Mouse (Mus musculus) liver, embryonic 12.5 days (tissue): ENCODE data around the gene Chd3. TPM values are rescaled to one million over a fixed set of nuclear protein-coding genes. Genes with fewer than 3 reads are reported as not detected.

Experiments used
- ATAC-seq: fragments of 200-750 bp; cut with Nextera tagmentation; 2 replicates; pipeline ENCODE4 v1.8.0; 2017; ENCODE audit warnings: moderate number of reproducible peaks, mild to moderate bottlenecking, moderate library complexity
- H3K27ac ChIP-seq: fragments of 300-500 bp; sonication (generic); 2 replicates; pipeline ENCODE4 v1.5.1; 2016; ENCODE audit warnings: mild to moderate bottlenecking
- H3K27me3 ChIP-seq: fragments of 300-500 bp; sonication (generic); replicated peaks from 2 replicates; pipeline ENCODE4 v1.6.1; 2016; ENCODE audit warnings: mild to moderate bottlenecking, moderate library complexity
- H3K36me3 ChIP-seq: fragments of 300-500 bp; sonication (generic); 2 replicates; pipeline ENCODE4 v1.6.1; 2016; ENCODE audit warnings: mild to moderate bottlenecking, moderate library complexity
- H3K4me1 ChIP-seq: fragments of 300-500 bp; sonication (generic); 2 replicates; pipeline ENCODE4 v1.6.1; 2016
- H3K4me2 ChIP-seq: fragments of 300-500 bp; sonication (generic); 2 replicates; pipeline ENCODE4 v1.6.1; 2016; ENCODE audit warnings: mild to moderate bottlenecking, moderate library complexity
- H3K4me3 ChIP-seq: fragments of 300-500 bp; sonication (generic); 2 replicates; pipeline ENCODE4 v1.5.1; 2016; ENCODE audit warnings: mild to moderate bottlenecking, moderate library complexity
- H3K9ac ChIP-seq: fragments of 300-500 bp; sonication (generic); 2 replicates; pipeline ENCODE4 v1.6.1; 2016; ENCODE audit warnings: mild to moderate bottlenecking, moderate library complexity
- H3K9me3 ChIP-seq: fragments of 300-500 bp; sonication (generic); replicated peaks from 2 replicates; pipeline ENCODE4 v1.6.1; 2016; ENCODE audit warnings: mild to moderate bottlenecking, moderate library complexity
- WGBS: fragments of 180-500 bp; shearing (Covaris S2); methylation state at CpG from one replicate; pipeline ENCODE4 v1.1.7; 2016; ENCODE audit not compliant: insufficient replicate concordance; 5-methylcytosine and 5-hydroxymethylcytosine counted together
- polyA plus RNA-seq: library from polyadenylated mRNA; unstranded; fragments of >200 nt; fragmentation: Nextera tagmentation; extraction: Ambion mirVana; gene quantifications from 2 replicates; pipeline ENCODE4 v1.2.1, GENCODE M21; 2016

The Chd3 gene
- polyA plus RNA-seq, 1 experiment from 2014 or later = 4.7 TPM

GRCm38 (mm10) chr11:69334796-69335195 lies 34.4 kb downstream of the Chd3 start:
- H3K9ac ChIP-seq = no peak overlapping the region
- ATAC-seq = no peak
- H3K27me3 ChIP-seq = peaks cover 76% of the 10 kb centered on the region
- no peak overlapping the region for H3K27ac ChIP-seq
- no peak overlapping the region for H3K4me2 ChIP-seq
- no peaks in the 10 kb centered on the region for H3K9me3 ChIP-seq
- H3K4me1 ChIP-seq = peaks cover 40% of the 10 kb centered on the region
- no peak overlapping the region for H3K4me3 ChIP-seq
- H3K36me3 ChIP-seq = no peaks in the 10 kb centered on the region
- WGBS = 63% methylated on average over 4 of the region's 4 CpGs

- Histone ChIP-seq H3K4me2 (peak overlapping the region; percentile 19; the same call in 1 of the 2 replicates), H3K27me3 (peaks cover 76% of the 10 kb centered on the region), H3K9ac (no peak overlapping the region; the same call in 1 of the 2 replicates), H3K4me1 (peaks cover 40% of the 10 kb centered on the region), H3K9me3 (no peaks in the 10 kb centered on the region), H3K36me3 (no peaks in the 10 kb centered on the region), H3K27ac (no peak overlapping the region), H3K4me3 (no peak overlapping the region)
- 16% methylated on average over 3 of the region's 3 CpGs for WGBS
- ATAC-seq = peak; percentile 83
These were observed 35.3 kb downstream of the Chd3 start for GRCm38 (mm10) chr11:69333922-69334321.

- Histone ChIP-seq H3K4me3 (peak overlapping the region; percentile 57; the same call in 1 of the 2 replicates), H3K4me1 (peaks cover 40% of the 10 kb centered on the region), H3K27me3 (peaks cover 76% of the 10 kb centered on the region), H3K9ac (0 out of 2 replicates have a peak overlapping the region, but pooled peaks have one; percentile 37), H3K27ac (no peak overlapping the region), H3K9me3 (no peaks in the 10 kb centered on the region), H3K4me2 (peak overlapping the region; percentile 78), H3K36me3 (no peaks in the 10 kb centered on the region)
- ATAC-seq = no peak
- WGBS = 32% methylated on average over 8 of the region's 8 CpGs
These were observed 36.4 kb downstream of the Chd3 start for GRCm38 (mm10) chr11:69332713-69333253.

GRCm38 (mm10) chr11:69331929-69332405 lies 37.2 kb downstream of the Chd3 start:
- no peak overlapping the region for H3K27ac ChIP-seq
- H3K9me3 ChIP-seq = no peaks in the 10 kb centered on the region
- H3K36me3 ChIP-seq = no peaks in the 10 kb centered on the region
- H3K4me2 ChIP-seq = peak overlapping the region; percentile 78
- peaks cover 77% of the 10 kb centered on the region for H3K27me3 ChIP-seq
- peaks cover 48% of the 10 kb centered on the region for H3K4me1 ChIP-seq
- 2% methylated on average over 24 of the region's 24 CpGs for WGBS
- 0 out of 2 replicates have a peak, but pooled peaks have one; percentile 35 for ATAC-seq
- peak overlapping the region; percentile 57 for H3K4me3 ChIP-seq
- peak overlapping the region; percentile 37 for H3K9ac ChIP-seq

- H3K4me2 ChIP-seq = peak overlapping the region; percentile 78
- no peak for ATAC-seq
- no peaks in the 10 kb centered on the region for H3K9me3 ChIP-seq
- no peak overlapping the region for H3K9ac ChIP-seq
- H3K36me3 ChIP-seq = no peaks in the 10 kb centered on the region
- H3K4me1 ChIP-seq = peaks cover 56% of the 10 kb centered on the region
- H3K27ac ChIP-seq = no peak overlapping the region
- 77% methylated on average over 6 of the region's 6 CpGs for WGBS
- H3K4me3 ChIP-seq = no peak overlapping the region
- peaks cover 81% of the 10 kb centered on the region for H3K27me3 ChIP-seq
These were observed 38.1 kb downstream of the Chd3 start for GRCm38 (mm10) chr11:69331152-69331551.

GRCm38 (mm10) chr11:69328517-69328916 lies 40.7 kb downstream of the Chd3 start:
- Histone ChIP-seq H3K27ac (no peak overlapping the region), H3K4me3 (no peak overlapping the region), H3K9ac (no peak overlapping the region), H3K36me3 (no peaks in the 10 kb centered on the region), H3K4me2 (no peak overlapping the region), H3K9me3 (no peaks in the 10 kb centered on the region), H3K27me3 (peaks cover 73% of the 10 kb centered on the region), H3K4me1 (peaks cover 56% of the 10 kb centered on the region)
- WGBS = 79% methylated on average over 6 of the region's 6 CpGs
- ATAC-seq = no peak

- Histone ChIP-seq H3K4me2 (no peak overlapping the region), H3K9me3 (no peaks in the 10 kb centered on the region), H3K9ac (peak overlapping the region; percentile 2; the same call in 1 of the 2 replicates), H3K4me3 (no peak overlapping the region), H3K4me1 (peaks cover 54% of the 10 kb centered on the region), H3K27me3 (peaks cover 64% of the 10 kb centered on the region), H3K36me3 (no peaks in the 10 kb centered on the region), H3K27ac (no peak overlapping the region)
- WGBS = 9% methylated on average over 6 of the region's 6 CpGs
- ATAC-seq = no peak
These were observed 41.6 kb downstream of the Chd3 start for GRCm38 (mm10) chr11:69327648-69328047.

GRCm38 (mm10) chr11:69327157-69327442 lies 42.1 kb downstream of the Chd3 start:
- H3K4me2 ChIP-seq = peak overlapping the region; percentile 88
- H3K4me3 ChIP-seq = no peak overlapping the region
- no peak for ATAC-seq

GRCm38 (mm10) chr11:69326408-69327156 lies 42.6 kb downstream of the Chd3 start:
- Histone ChIP-seq H3K9ac (peak overlapping the region; percentile 65), H3K27me3 (peaks cover 53% of the 10 kb centered on the region), H3K4me1 (peaks cover 54% of the 10 kb centered on the region), H3K27ac (no peak overlapping the region), H3K9me3 (no peaks in the 10 kb centered on the region), H3K4me3 (peak overlapping the region; percentile 57), H3K4me2 (peak overlapping the region; percentile 88), H3K36me3 (no peaks in the 10 kb centered on the region)
- 3% methylated on average over 45 of the region's 45 CpGs for WGBS
- no peak for ATAC-seq

More at GRCm38 (mm10) chr11:69327157-69327442, 42.1 kb downstream of the Chd3 start:
- H3K36me3 ChIP-seq = no peaks in the 10 kb centered on the region
- 17% methylated on average over 9 of the region's 9 CpGs for WGBS
- H3K27ac ChIP-seq = no peak overlapping the region
- H3K27me3 ChIP-seq = peaks cover 58% of the 10 kb centered on the region
- H3K9me3 ChIP-seq = no peaks in the 10 kb centered on the region
- no peak overlapping the region; the same call in 1 of the 2 replicates for H3K9ac ChIP-seq
- H3K4me1 ChIP-seq = peaks cover 54% of the 10 kb centered on the region

- 9% methylated on average over 26 of the region's 26 CpGs for whole genome bisulfite sequencing
- peak within 1 kb of the TSS; percentile 45 for H3K27ac ChIP-seq
- peak within 1 kb of the TSS; percentile 57 for H3K4me3 ChIP-seq
- H3K27me3 ChIP-seq = peaks cover 46% of the 10 kb centered on the region
- H3K4me2 ChIP-seq = peak within 1 kb of the TSS; percentile 88
- no peaks in the 10 kb centered on the region for H3K9me3 ChIP-seq
- peak within 1 kb of the TSS; percentile 65 for H3K9ac ChIP-seq
- 0 out of 2 replicates have a peak, but pooled peaks cover 3% of the 10 kb centered on the region for H3K36me3 ChIP-seq
- ATAC-seq = peak; percentile 71
- peaks cover 56% of the 10 kb centered on the region for H3K4me1 ChIP-seq
These were observed 43.4 kb downstream of the Chd3 start, which contains the start of gene Kcnab3 for GRCm38 (mm10) chr11:69325628-69326407. Kcnab3 (plus strand) TSS chr11:69326258.

GRCm38 (mm10) chr11:69324749-69325148 lies 44.5 kb downstream of the Chd3 start:
- H3K36me3 ChIP-seq = peaks cover 13% of the 10 kb centered on the region

More at GRCm38 (mm10) chr11:69324749-69325148, 44.5 kb downstream of the Chd3 start:
- Histone ChIP-seq H3K4me1 (peaks cover 56% of the 10 kb centered on the region), H3K4me3 (peak overlapping the region; percentile 77), H3K9me3 (no peaks in the 10 kb centered on the region), H3K27ac (peak overlapping the region; percentile 66; the same call in 1 of the 2 replicates), H3K4me2 (peak overlapping the region; percentile 88), H3K9ac (peak overlapping the region; percentile 64), H3K27me3 (peaks cover 35% of the 10 kb centered on the region)
- no peak for ATAC-seq
- 55% methylated on average over 6 of the region's 6 CpGs for WGBS
